Mouse (Mus musculus) frontal cortex, adult 2 months (tissue): Measurements from ENCODE around the gene Kdelr3. TPM values are rescaled to one million over a fixed set of nuclear protein-coding genes. Genes with fewer than 3 reads are reported as not detected.

Experiments used
- DNase-seq, 2 experiments: peaks; one replicate each; pipeline ENCODE4 v3.0.0; 2022; ENCODE audit warnings: low spot score in 1 of 2; ENCODE audit errors: extremely low spot score in 1 of 2
- polyA plus RNA-seq: library from polyadenylated mRNA; depleted of rRNA; stranded (reverse); fragments of >200 nt; gene quantifications from 2 replicates; pipeline ENCODE4 v1.2.3, GENCODE M21; 2012

The Kdelr3 gene
- polyA plus RNA-seq, 1 experiment = 1.6 TPM

- peak in 1 of 2 experiments; percentile 40 for DNase-seq
Observed at GRCm38 (mm10) chr15:79510425-79510824, 5.8 kb upstream of the Kdelr3 start.

GRCm38 (mm10) chr15:79511553-79512320, 4.5 kb upstream of the Kdelr3 start:
- DNase-seq = peak in 1 of 2 experiments; percentile 89

- DNase-seq = no peak
Observed at GRCm38 (mm10) chr15:79513940-79514339, 2.3 kb upstream of the Kdelr3 start.

- DNase-seq = no peak
Observed at GRCm38 (mm10) chr15:79517710-79518109, 1.5 kb downstream of the Kdelr3 start.

GRCm38 (mm10) chr15:79518571-79518970, 2.4 kb downstream of the Kdelr3 start:
- no peak for DNase-seq

GRCm38 (mm10) chr15:79519400-79520220, 3.4 kb downstream of the Kdelr3 start:
- no peak for DNase-seq

- no peak for DNase-seq
Observed at GRCm38 (mm10) chr15:79525564-79525963, 9.4 kb downstream of the Kdelr3 start.

GRCm38 (mm10) chr15:79525979-79526768, 10.0 kb downstream of the Kdelr3 start:
- no peak for DNase-seq

GRCm38 (mm10) chr15:79527192-79527591, 11.0 kb downstream of the Kdelr3 start:
- no peak for DNase-seq

GRCm38 (mm10) chr15:79527991-79528639, 11.9 kb downstream of the Kdelr3 start:
- no peak for DNase-seq

GRCm38 (mm10) chr15:79529935-79530334, 13.7 kb downstream of the Kdelr3 start:
- DNase-seq = no peak

- no peak for DNase-seq
Observed at GRCm38 (mm10) chr15:79533796-79534195, 17.6 kb downstream of the Kdelr3 start.

GRCm38 (mm10) chr15:79543968-79544367, 27.8 kb downstream of the Kdelr3 start:
- DNase-seq = no peak

- DNase-seq = no peak
Observed at GRCm38 (mm10) chr15:79545496-79545895, 29.3 kb downstream of the Kdelr3 start.

- peak in 1 of 2 experiments; percentile 30 for DNase-seq
Observed at GRCm38 (mm10) chr15:79545921-79546399, 29.7 kb downstream of the Kdelr3 start.

- peak; percentile 95 to 99 for DNase-seq
Observed at GRCm38 (mm10) chr15:79546410-79547288, 30.4 kb downstream of the Kdelr3 start, which contains the start of gene Ddx17. Gene Ddx17 (minus strand): TSS chr15:79546741.

GRCm38 (mm10) chr15:79547289-79547820, 31.1 kb downstream of the Kdelr3 start:
- DNase-seq = no peak

GRCm38 (mm10) chr15:79548226-79548625, 32.0 kb downstream of the Kdelr3 start:
- no peak for DNase-seq

GRCm38 (mm10) chr15:79552566-79552965, 36.4 kb downstream of the Kdelr3 start:
- DNase-seq = no peak
